Mouse (Mus musculus) limb, embryonic 14.5 days (tissue): ENCODE measurements around the gene Rpl31. TPM values are rescaled to one million over a fixed set of nuclear protein-coding genes. Genes with fewer than 3 reads are reported as not detected.

ENCODE experiments used
- ATAC-seq: fragments of 200-750 bp; cut with Nextera tagmentation; 2 replicates; pipeline ENCODE4 v1.8.0; 2017; ENCODE audit warnings: low read depth, moderate number of reproducible peaks, moderate TSS enrichment; ENCODE audit not compliant: low FRiP score
- DNase-seq: peaks from one replicate; pipeline ENCODE4 v3.0.0-alpha.2; 2015; ENCODE audit warnings: low spot score
- H3K27ac ChIP-seq: fragments of 300-500 bp; sonication (generic); replicated peaks from 2 replicates; pipeline ENCODE4 v1.5.1; 2014; ENCODE audit warnings: low read depth, mild to moderate bottlenecking, low read length, moderate library complexity, mixed read lengths
- H3K27me3 ChIP-seq: fragments of 300-500 bp; sonication (generic); 2 replicates; pipeline ENCODE4 v1.6.1; 2014; ENCODE audit warnings: low read length, mixed read lengths; ENCODE audit not compliant: control insufficient read depth, insufficient read depth
- H3K36me3 ChIP-seq: fragments of 300-500 bp; sonication (generic); 2 replicates; pipeline ENCODE4 v1.6.1; 2014; ENCODE audit warnings: mild to moderate bottlenecking, low read length, moderate library complexity, mixed read lengths; ENCODE audit not compliant: control insufficient read depth, insufficient read depth
- H3K4me1 ChIP-seq: fragments of 300-500 bp; sonication (generic); 2 replicates; pipeline ENCODE4 v1.6.1; 2014; ENCODE audit warnings: antibody characterized with exemption, low read length, mixed read lengths; ENCODE audit not compliant: control insufficient read depth, insufficient read depth
- H3K4me2 ChIP-seq: fragments of 300-500 bp; sonication (generic); replicated peaks from 2 replicates; pipeline ENCODE4 v1.6.1; 2014; ENCODE audit warnings: low read depth, mild to moderate bottlenecking, low read length, moderate library complexity; ENCODE audit not compliant: severe bottlenecking
- H3K4me3 ChIP-seq: fragments of 300-500 bp; sonication (generic); replicated peaks from 2 replicates; pipeline ENCODE4 v1.5.1; 2014; ENCODE audit warnings: low read length
- H3K9ac ChIP-seq: fragments of 300-500 bp; sonication (generic); 2 replicates; pipeline ENCODE4 v1.6.1; 2014; ENCODE audit warnings: mild to moderate bottlenecking, low read depth, low read length, moderate library complexity; ENCODE audit not compliant: severe bottlenecking
- H3K9me3 ChIP-seq: fragments of 300-500 bp; sonication (generic); 2 replicates; pipeline ENCODE4 v1.6.1; 2016; ENCODE audit warnings: low read length; ENCODE audit not compliant: control insufficient read depth
- POLR2A ChIP-seq: fragments of 200-500 bp; IDR thresholded peaks from 2 replicates; pipeline ENCODE4 v1.8.0; 2012; ENCODE audit warnings: inconsistent platforms, mild to moderate bottlenecking, moderate library complexity, borderline replicate concordance; ENCODE audit not compliant: insufficient read depth, insufficient read length; ENCODE audit errors: extremely low read depth
- WGBS: fragments of 180-500 bp; shearing (Covaris S2); extraction: QIAGEN DNeasy Blood & Tissue Kit; methylation state at CpG from one replicate; pipeline ENCODE4 v1.1.7; 2014; 5-methylcytosine and 5-hydroxymethylcytosine counted together
- polyA plus RNA-seq, 2 experiments: library from polyadenylated mRNA; depleted of rRNA in 1 of 2; stranded (reverse) in 1 of 2; unstranded in 1 of 2; fragments of >200 nt; fragmentation: Nextera tagmentation in 1 of 2; extraction: Ambion mirVana in 1 of 2; gene quantifications; 2 replicates each; pipeline versions ENCODE4 v1.2.1 to v1.2.3; 2012 to 2014

Gene Rpl31
- polyA plus RNA-seq, 2 experiments, result 802 to 2,613 TPM

DNA sequence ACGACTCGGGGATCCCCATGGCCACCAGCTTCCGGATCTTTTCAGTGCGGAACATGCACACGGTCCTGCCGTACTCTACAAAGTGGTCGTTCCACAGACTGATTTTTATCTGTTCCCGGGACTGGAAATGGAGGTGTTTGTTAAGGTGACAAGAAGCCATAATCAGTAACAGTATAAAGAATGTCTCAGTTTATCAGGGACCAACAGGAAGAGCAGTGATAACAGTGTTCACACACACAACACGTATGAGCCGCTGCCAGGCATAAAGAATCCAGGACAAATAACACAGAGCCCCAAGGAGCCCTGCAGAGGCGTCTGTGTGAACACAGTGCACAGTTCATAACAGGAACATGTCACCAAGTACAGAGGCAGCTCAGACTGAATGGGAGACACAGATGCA is 21.7 kb downstream of the Rpl31 start:
- 89% methylated on average over 11 of the region's 11 CpGs for WGBS
- Histone ChIP-seq H3K4me1 (no peaks in the 10 kb centered on the region; the same call in 1 of the 2 replicates), H3K27ac (no peak overlapping the region), H3K4me3 (no peak overlapping the region), H3K9ac (no peak overlapping the region), H3K36me3 (peaks cover 4% of the 10 kb centered on the region; the same call in 1 of the 2 replicates), H3K9me3 (no peaks in the 10 kb centered on the region), H3K27me3 (no peaks in the 10 kb centered on the region), H3K4me2 (no peak overlapping the region)
- DNase-seq (no peak), ATAC-seq (no peak)
- no peak for TF ChIP-seq POLR2A

DNA sequence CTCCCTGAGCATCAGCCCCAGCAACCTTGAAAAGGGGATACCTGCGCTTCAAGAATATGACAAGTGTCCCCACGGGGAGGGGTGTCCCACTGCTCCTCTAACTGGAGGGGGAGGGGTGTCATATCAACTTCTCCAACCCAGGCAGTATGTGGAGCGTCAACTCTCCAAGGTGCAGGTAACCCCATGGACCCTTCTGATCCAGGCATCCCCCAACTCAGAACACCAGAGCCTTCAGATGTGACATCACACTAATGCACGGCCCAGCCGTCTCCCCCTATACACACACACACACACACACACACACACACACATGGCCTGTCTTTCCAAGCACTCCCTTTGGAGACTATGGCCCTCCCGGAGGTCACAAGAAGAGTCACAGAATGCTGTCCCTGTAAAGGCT is 24.0 kb downstream of the Rpl31 start:
- H3K9ac ChIP-seq, result no peak overlapping the region
- ATAC-seq (no peak), DNase-seq (no peak)
- peaks cover 3% of the 10 kb centered on the region; the same call in 1 of the 2 replicates for H3K36me3 ChIP-seq
- TF ChIP-seq POLR2A, result no peak
- no peak overlapping the region for H3K4me2 ChIP-seq
- H3K27ac ChIP-seq, result no peak overlapping the region
- H3K27me3 ChIP-seq, result no peaks in the 10 kb centered on the region
- WGBS, result 79% methylated on average over 6 of the region's 6 CpGs
- no peak overlapping the region for H3K4me3 ChIP-seq
- no peaks in the 10 kb centered on the region; the same call in 1 of the 2 replicates for H3K4me1 ChIP-seq
- no peaks in the 10 kb centered on the region for H3K9me3 ChIP-seq

DNA sequence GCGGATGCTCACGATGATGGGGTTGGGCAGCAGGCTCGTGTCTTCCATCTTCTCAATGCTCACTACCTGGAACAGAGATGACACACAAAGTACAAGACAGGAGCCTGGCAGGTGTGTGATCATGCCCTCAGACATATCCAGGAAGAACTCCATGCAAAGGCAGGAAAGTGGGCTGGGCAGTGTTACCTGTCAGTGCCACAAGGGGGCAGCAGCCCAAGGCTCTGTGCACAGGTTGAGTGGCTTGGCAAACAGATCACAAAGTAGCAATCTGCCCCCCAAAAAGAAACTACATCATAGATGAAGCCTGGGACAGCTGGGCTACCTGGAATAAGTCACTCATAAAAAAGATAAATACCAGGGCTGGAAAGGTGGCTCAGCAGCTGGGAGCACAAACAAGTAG is 24.5 kb downstream of the Rpl31 start:
- H3K9me3 ChIP-seq, result no peaks in the 10 kb centered on the region
- no peak overlapping the region for H3K4me3 ChIP-seq
- no peak overlapping the region for H3K9ac ChIP-seq
- no peak overlapping the region for H3K27ac ChIP-seq
- DNase-seq, result peak; percentile 64
- peaks cover 3% of the 10 kb centered on the region; the same call in 1 of the 2 replicates for H3K36me3 ChIP-seq
- no peaks in the 10 kb centered on the region for H3K27me3 ChIP-seq
- no peak for ATAC-seq
- TF ChIP-seq POLR2A, result no peak
- H3K4me2 ChIP-seq, result no peak overlapping the region
- H3K4me1 ChIP-seq, result no peaks in the 10 kb centered on the region; the same call in 1 of the 2 replicates
- WGBS, result 59% methylated on average over 3 of the region's 3 CpGs

DNA sequence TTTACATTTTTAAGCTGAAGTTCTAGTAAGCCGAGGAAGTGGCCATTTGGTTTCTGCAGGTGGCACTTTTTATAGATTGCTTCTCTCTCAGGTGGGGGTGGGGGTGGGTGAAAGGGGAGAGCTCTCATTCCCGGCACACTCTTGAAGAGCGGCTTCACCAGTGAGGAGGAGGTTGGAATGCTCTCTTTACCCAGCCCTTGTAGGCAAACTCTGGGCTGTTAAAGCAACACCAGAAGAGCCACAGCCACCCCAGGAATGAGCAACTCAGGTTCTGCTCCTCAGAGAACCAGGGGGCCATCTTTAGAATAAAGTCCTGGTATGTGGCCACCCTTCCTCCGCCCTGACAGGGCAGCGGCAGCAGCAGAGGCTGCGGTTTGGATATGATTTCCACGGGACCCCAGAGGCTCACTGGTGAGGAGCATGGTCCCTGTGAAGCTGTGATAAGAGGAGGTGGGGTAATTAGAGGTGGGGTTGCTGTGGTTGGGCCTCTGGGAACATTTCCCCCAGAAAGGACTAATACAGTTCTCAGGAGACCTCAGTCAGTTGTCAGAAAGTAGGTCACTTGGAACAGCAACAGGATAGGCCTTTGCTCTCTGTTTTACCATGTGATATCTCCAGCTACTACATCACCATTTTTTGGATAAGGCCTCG is 25.7 kb downstream of the Rpl31 start:
- H3K9ac ChIP-seq, result no peak overlapping the region
- peaks cover 7% of the 10 kb centered on the region; the same call in 1 of the 2 replicates for H3K36me3 ChIP-seq
- no peaks in the 10 kb centered on the region for H3K27me3 ChIP-seq
- WGBS, result 57% methylated on average over 8 of the region's 8 CpGs
- DNase-seq (no peak), ATAC-seq (no peak)
- TF ChIP-seq POLR2A, result no peak
- no peaks in the 10 kb centered on the region for H3K9me3 ChIP-seq
- no peak overlapping the region for H3K4me2 ChIP-seq
- no peaks in the 10 kb centered on the region; the same call in 1 of the 2 replicates for H3K4me1 ChIP-seq
- H3K4me3 ChIP-seq, result no peak overlapping the region
- no peak overlapping the region for H3K27ac ChIP-seq

DNA sequence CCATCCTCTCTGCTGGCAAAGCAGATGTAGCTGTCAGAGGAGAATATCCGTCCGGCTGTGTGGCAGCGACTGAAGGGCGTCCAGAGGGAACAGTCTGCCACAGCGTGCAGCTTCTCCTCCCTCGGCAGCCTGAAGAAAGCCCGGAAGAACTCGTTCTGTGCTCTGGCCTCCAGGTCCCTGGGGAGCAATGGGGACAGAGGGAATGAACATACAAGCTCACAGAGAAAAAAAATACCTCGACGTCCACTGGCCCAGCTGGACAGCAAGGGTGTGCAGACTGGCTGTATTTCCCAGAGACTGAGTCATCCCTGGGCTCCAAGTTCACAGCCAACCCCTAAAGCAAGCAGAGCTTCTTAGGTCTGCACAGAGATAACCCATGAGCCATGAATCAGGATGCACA is 26.5 kb downstream of the Rpl31 start:
- no peak overlapping the region for H3K27ac ChIP-seq
- 0 out of 2 replicates have a peak, but pooled peaks cover 4% of the 10 kb centered on the region for H3K36me3 ChIP-seq
- WGBS, result 72% methylated on average over 10 of the region's 10 CpGs
- no peaks in the 10 kb centered on the region for H3K9me3 ChIP-seq
- DNase-seq (no peak), ATAC-seq (no peak)
- no peak overlapping the region for H3K4me2 ChIP-seq
- no peak overlapping the region for H3K4me3 ChIP-seq
- TF ChIP-seq POLR2A, result no peak
- H3K4me1 ChIP-seq, result no peaks in the 10 kb centered on the region; the same call in 1 of the 2 replicates
- H3K9ac ChIP-seq, result no peak overlapping the region
- H3K27me3 ChIP-seq, result no peaks in the 10 kb centered on the region
